Mouse (Mus musculus) erythroblast, embryonic 14.5 days (primary cell): ENCODE measurements at regions not wholly inside any gene's neighbourhood (a gene's known extent, or its start where the extent isn't known, plus 50 kb on each side); places are given as distances from the start of the nearest gene placed in this dataset.

ENCODE experiments used
- H3K27me3 ChIP-seq: 2 replicates; pipeline ENCODE4 v1.6.1; 2012; ENCODE audit warnings: inconsistent platforms; ENCODE audit not compliant: control insufficient read depth
- H3K36me3 ChIP-seq: 2 replicates; pipeline ENCODE4 v1.6.1; 2012; ENCODE audit warnings: mild to moderate bottlenecking, inconsistent platforms; ENCODE audit not compliant: control insufficient read depth
- H3K4me1 ChIP-seq: 2 replicates; pipeline ENCODE4 v1.6.1; 2012; ENCODE audit warnings: inconsistent platforms; ENCODE audit not compliant: control insufficient read depth
- H3K4me3 ChIP-seq: replicated peaks from 2 replicates; pipeline ENCODE3; 2012; ENCODE audit warnings: moderate library complexity, mild to moderate bottlenecking, inconsistent platforms
- H3K9me3 ChIP-seq: 2 replicates; pipeline ENCODE4 v1.6.1; 2012; ENCODE audit warnings: low read length, inconsistent platforms, mixed read lengths; ENCODE audit not compliant: control insufficient read depth
- GATA1 ChIP-seq: IDR thresholded peaks from 2 replicates; pipeline ENCODE4 v1.6.1; 2012; ENCODE audit warnings: low read length, inconsistent platforms, mixed read lengths
- TAL1 ChIP-seq: IDR thresholded peaks from 3 replicates; pipeline ENCODE4 v1.6.1; 2012; ENCODE audit warnings: low read length, inconsistent platforms, mixed read lengths

GRCm38 (mm10) chr4:95151678-95152077 lies 99.7 kb upstream of the Jun start:
- H3K27me3 ChIP-seq = no peaks in the 10 kb centered on the region
- H3K36me3 ChIP-seq = no peaks in the 10 kb centered on the region
- peaks cover 46% of the 10 kb centered on the region for H3K4me1 ChIP-seq
- TF ChIP-seq TAL1 (no peak), GATA1 (no peak)
- H3K9me3 ChIP-seq = no peaks in the 10 kb centered on the region
- no peak overlapping the region for H3K4me3 ChIP-seq

- Histone ChIP-seq H3K4me3 (no peak overlapping the region), H3K36me3 (no peaks in the 10 kb centered on the region), H3K4me1 (peaks cover 55% of the 10 kb centered on the region), H3K27me3 (no peaks in the 10 kb centered on the region), H3K9me3 (no peaks in the 10 kb centered on the region)
- TF ChIP-seq GATA1 = no peak
- no peak for TF ChIP-seq TAL1
These were observed 100.6 kb upstream of the Jun start for GRCm38 (mm10) chr4:95152431-95153115.

GRCm38 (mm10) chr4:95153737-95154287 lies 101.8 kb upstream of the Jun start:
- H3K36me3 ChIP-seq = no peaks in the 10 kb centered on the region
- TF ChIP-seq TAL1 = no peak
- TF ChIP-seq GATA1 = no peak
- peaks cover 62% of the 10 kb centered on the region for H3K4me1 ChIP-seq
- H3K4me3 ChIP-seq = no peak overlapping the region
- H3K27me3 ChIP-seq = no peaks in the 10 kb centered on the region
- H3K9me3 ChIP-seq = no peaks in the 10 kb centered on the region

- no peaks in the 10 kb centered on the region for H3K9me3 ChIP-seq
- H3K36me3 ChIP-seq = no peaks in the 10 kb centered on the region
- TF ChIP-seq TAL1 (no peak), GATA1 (no peak)
These were observed 102.4 kb upstream of the Jun start for GRCm38 (mm10) chr4:95154377-95154776.

GRCm38 (mm10) chr4:95155178-95155577 lies 103.2 kb upstream of the Jun start:
- Histone ChIP-seq H3K4me3 (no peak overlapping the region), H3K36me3 (no peaks in the 10 kb centered on the region), H3K4me1 (peaks cover 71% of the 10 kb centered on the region), H3K9me3 (no peaks in the 10 kb centered on the region), H3K27me3 (no peaks in the 10 kb centered on the region)
- no peak for TF ChIP-seq TAL1
- TF ChIP-seq GATA1 = no peak

More at GRCm38 (mm10) chr4:95154377-95154776, 102.4 kb upstream of the Jun start:
- H3K27me3 ChIP-seq = no peaks in the 10 kb centered on the region
- H3K4me1 ChIP-seq = peaks cover 64% of the 10 kb centered on the region
- no peak overlapping the region for H3K4me3 ChIP-seq

- H3K4me3 ChIP-seq = no peak overlapping the region
These were observed 103.8 kb upstream of the Jun start for GRCm38 (mm10) chr4:95155796-95156195.

GRCm38 (mm10) chr4:95156451-95157271 lies 104.6 kb upstream of the Jun start:
- H3K27me3 ChIP-seq = no peaks in the 10 kb centered on the region
- TF ChIP-seq TAL1 = no peak
- TF ChIP-seq GATA1 = peak; percentile 50
- no peaks in the 10 kb centered on the region for H3K36me3 ChIP-seq
- no peak overlapping the region for H3K4me3 ChIP-seq
- no peaks in the 10 kb centered on the region for H3K9me3 ChIP-seq
- peaks cover 84% of the 10 kb centered on the region for H3K4me1 ChIP-seq

More at GRCm38 (mm10) chr4:95155796-95156195, 103.8 kb upstream of the Jun start:
- no peaks in the 10 kb centered on the region for H3K27me3 ChIP-seq
- peaks cover 77% of the 10 kb centered on the region for H3K4me1 ChIP-seq
- H3K36me3 ChIP-seq = no peaks in the 10 kb centered on the region
- H3K9me3 ChIP-seq = no peaks in the 10 kb centered on the region
- no peak for TF ChIP-seq TAL1
- TF ChIP-seq GATA1 = no peak

GRCm38 (mm10) chr4:95157653-95158430 lies 105.8 kb upstream of the Jun start:
- Histone ChIP-seq H3K36me3 (no peaks in the 10 kb centered on the region), H3K27me3 (no peaks in the 10 kb centered on the region), H3K4me1 (peaks cover 87% of the 10 kb centered on the region), H3K9me3 (no peaks in the 10 kb centered on the region), H3K4me3 (no peak overlapping the region)
- no peak for TF ChIP-seq GATA1
- no peak for TF ChIP-seq TAL1
